In the genomic region with DNA sequence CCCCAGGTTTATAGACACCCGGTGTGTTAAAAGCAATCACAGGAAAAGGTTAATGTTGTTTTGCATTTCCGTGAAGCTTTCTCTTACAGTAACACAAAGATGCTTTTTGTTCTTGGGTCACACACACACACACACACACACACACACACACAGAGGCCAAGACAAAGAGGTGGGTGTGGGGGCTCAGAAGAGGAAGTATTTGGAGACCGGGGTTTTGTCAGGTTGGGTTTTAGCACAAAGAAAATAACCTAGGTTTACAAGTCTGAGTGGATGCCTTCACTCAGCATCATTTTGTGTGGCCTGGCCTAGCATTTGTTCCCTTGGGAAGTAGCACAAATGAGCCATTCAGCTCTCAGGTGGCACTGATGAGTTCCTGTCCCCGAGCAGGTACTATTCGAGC, we compare ENCODE assay signal across 12 mouse cellular contexts. TPM values are rescaled to one million over a fixed set of nuclear protein-coding genes. Genes with fewer than 3 reads are reported as not detected.
DNase-seq lines count a peak whose midpoint lies in the region; ATAC-seq lines count a peak whose summit lies in the region.
"Had no signal": no experiment of that assay in that cellular context is flagged by ENCODE, and none has a peak within 500 bp of the region (broad histone marks: within the 10 kb centered on the region; RNA-seq: fewer than 3 reads in every experiment).

No protein-coding gene starts in this region.

- H3K27ac ChIP-seq in heart, embryonic 10.5 days: peak overlapping the region; percentile 81; the same call in 1 of the 2 replicates
- peak overlapping the region; percentile 73 for H3K27ac ChIP-seq in embryonic facial prominence, embryonic 10.5 days (replicated peaks)
- H3K27ac ChIP-seq in hindbrain, embryonic 11.5 days (ENCODE audit: low read depth, low read length): peak overlapping the region; percentile 87
- H3K27ac ChIP-seq in midbrain, embryonic 14.5 days (replicated peaks; ENCODE audit: low read depth, low read length): peak overlapping the region; percentile 95

- H3K27me3 ChIP-seq in heart, embryonic 10.5 days (ENCODE audit: insufficient read depth, poor library complexity, severe bottlenecking): no peaks in the 10 kb centered on the region
- H3K27me3 ChIP-seq in embryonic facial prominence, embryonic 10.5 days (replicated peaks; ENCODE audit: low read depth, poor library complexity, severe bottlenecking): 0 out of 2 replicates have a peak, but pooled peaks cover 4% of the 10 kb centered on the region
- H3K27me3 ChIP-seq in hindbrain, embryonic 11.5 days (ENCODE audit: control insufficient read depth, insufficient read depth, low read length): no peaks in the 10 kb centered on the region
- H3K27me3 ChIP-seq in midbrain, embryonic 14.5 days (ENCODE audit: control insufficient read depth, insufficient read depth, low read length): no peaks in the 10 kb centered on the region

- no peak overlapping the region for H3K4me2 ChIP-seq in hindbrain, embryonic 11.5 days (replicated peaks; ENCODE audit: low read depth, low read length)
- H3K4me2 ChIP-seq in midbrain, embryonic 14.5 days (ENCODE audit: low read length): no peak overlapping the region

- H3K9me3 ChIP-seq in heart, embryonic 10.5 days: no peaks in the 10 kb centered on the region
- no peaks in the 10 kb centered on the region for H3K9me3 ChIP-seq in embryonic facial prominence, embryonic 10.5 days
- H3K9me3 ChIP-seq in hindbrain, embryonic 11.5 days (ENCODE audit: control insufficient read depth, low read length): no peaks in the 10 kb centered on the region
- no peaks in the 10 kb centered on the region for H3K9me3 ChIP-seq in midbrain, embryonic 14.5 days (ENCODE audit: control insufficient read depth, low read length)

- no peak overlapping the region for H3K4me3 ChIP-seq in heart, embryonic 10.5 days
- no peak overlapping the region for H3K4me3 ChIP-seq in embryonic facial prominence, embryonic 10.5 days
- H3K4me3 ChIP-seq in hindbrain, embryonic 11.5 days (ENCODE audit: low read depth, low read length): no peak overlapping the region
- H3K4me3 ChIP-seq in midbrain, embryonic 14.5 days (replicated peaks; ENCODE audit: low read depth, low read length): no peak overlapping the region

- ATAC-seq in hindbrain, embryonic 11.5 days (ENCODE audit: low FRiP score): peak; percentile 34; the same call in 1 of the 2 replicates
- no peak for ATAC-seq in midbrain, embryonic 14.5 days (ENCODE audit: low FRiP score, low TSS enrichment)

- 0 out of 2 replicates have a peak, but pooled peaks cover 6% of the 10 kb centered on the region for H3K36me3 ChIP-seq in heart, embryonic 10.5 days
- H3K36me3 ChIP-seq in embryonic facial prominence, embryonic 10.5 days (replicated peaks): peaks cover 12% of the 10 kb centered on the region; the same call in 1 of the 2 replicates
- H3K36me3 ChIP-seq in hindbrain, embryonic 11.5 days (ENCODE audit: control insufficient read depth, insufficient read depth, low read length): no peaks in the 10 kb centered on the region
- H3K36me3 ChIP-seq in midbrain, embryonic 14.5 days (ENCODE audit: control insufficient read depth, insufficient read depth, low read length): peaks cover 5% of the 10 kb centered on the region

- no peak for DNase-seq in heart, embryonic 10.5 days (ENCODE audit: low spot score)
- no peak for DNase-seq in heart, adult 18-20 months
- DNase-seq in embryonic facial prominence, embryonic 10.5 days (ENCODE audit: low spot score): no peak
- peak; percentile 52 for DNase-seq in hindbrain, embryonic 11.5 days (ENCODE audit: low spot score)
- peak; percentile 54 for DNase-seq in midbrain, embryonic 14.5 days
- DNase-seq in left cerebral cortex, adult 9 months (ENCODE audit: low spot score in 2 of 2): no peak
- no peak for DNase-seq in urinary bladder, postnatal 36 days (ENCODE audit: low spot score in 2 of 2)
- no peak for DNase-seq in frontal cortex, postnatal 25 days (ENCODE audit: low spot score in 2 of 2)
- DNase-seq: cerebellum, adult 9-11 months; kidney, postnatal 10 days; lung, postnatal 14 days; thymus, postnatal 25 days had no signal

- WGBS in heart, embryonic 10.5 days: 70% methylated on average over 5 of the region's 5 CpGs
- WGBS in embryonic facial prominence, embryonic 10.5 days: 34% methylated on average over 5 of the region's 5 CpGs
- WGBS in hindbrain, embryonic 11.5 days: 27% methylated on average over 5 of the region's 5 CpGs
- 21% methylated on average over 5 of the region's 5 CpGs for WGBS in midbrain, embryonic 14.5 days

- H3K4me1 ChIP-seq in heart, embryonic 10.5 days: peaks cover 71% of the 10 kb centered on the region
- peaks cover 78% of the 10 kb centered on the region for H3K4me1 ChIP-seq in embryonic facial prominence, embryonic 10.5 days
- H3K4me1 ChIP-seq in hindbrain, embryonic 11.5 days (replicated peaks; ENCODE audit: control insufficient read depth, insufficient read depth, low read length): peaks cover 36% of the 10 kb centered on the region
- H3K4me1 ChIP-seq in midbrain, embryonic 14.5 days (ENCODE audit: control insufficient read depth, insufficient read depth, low read length): peaks cover 67% of the 10 kb centered on the region

- peak overlapping the region; percentile 37; the same call in 1 of the 2 replicates for H3K9ac ChIP-seq in hindbrain, embryonic 11.5 days (ENCODE audit: low read depth, low read length)
- peak overlapping the region; percentile 58 for H3K9ac ChIP-seq in midbrain, embryonic 14.5 days (replicated peaks; ENCODE audit: low read length)

RNA-seq across cellular contexts. Expression of gene Traf3ip2, which starts 59.8 kb away (rescaled TPM):
- polyA plus RNA-seq in heart, embryonic 10.5 days (2016; fragmentation: Nextera tagmentation; extraction: Ambion mirVana): 12.6 and 13.7 TPM in 2 replicates
- total RNA-seq in heart, adult 18-20 months (2021): 1 to 10 TPM; 4.7 to 5.4 TPM
- 12.9 and 14.8 TPM in 2 replicates for polyA plus RNA-seq in embryonic facial prominence, embryonic 10.5 days (2016; fragmentation: Nextera tagmentation; extraction: Ambion mirVana)
- polyA plus RNA-seq in hindbrain, embryonic 11.5 days (2014; fragmentation: Nextera tagmentation; extraction: Ambion mirVana): 5.6 and 7.2 TPM in 2 replicates
- polyA plus RNA-seq in midbrain, embryonic 14.5 days (2014; fragmentation: Nextera tagmentation; extraction: Ambion mirVana): 5.4 and 6.8 TPM in 2 replicates

Comparison
In these comparisons a context has a peak if more than half of its experiments do, and no peak if none do; other contexts are left out.
1. DNase-seq: peak in hindbrain, embryonic 11.5 days (single experiment) and midbrain, embryonic 14.5 days (single experiment); none in heart, embryonic 10.5 days (single experiment), heart, adult 18-20 months (0 of 2), embryonic facial prominence, embryonic 10.5 days (single experiment), left cerebral cortex, adult 9 months (0 of 2), urinary bladder, postnatal 36 days (0 of 2) and frontal cortex, postnatal 25 days (0 of 2).
2. Peak in every context shown above with its lines, with median percentiles within 50 percentile points of each other: H3K27ac ChIP-seq.